Mouse (Mus musculus): ENCODE measurements around the gene Slc47a2.
"Not testable (repeated sequence)": the region's sequence is repeated elsewhere in the genome, so short reads cannot be mapped to it uniquely, and the experiment has no call there.

Gene Slc47a2

GRCm38 (mm10) chr11:61341233-61341632, 1.4 kb downstream of the Slc47a2 start:
- no peak for DNase-seq (ENCODE audit: low spot score in 2 of 2)

- no peak for DNase-seq (ENCODE audit: low spot score in 2 of 2)
Measured at GRCm38 (mm10) chr11:61340374-61340773, 2.3 kb downstream of the Slc47a2 start.

- no peak for DNase-seq (ENCODE audit: low spot score in 2 of 2)
Measured at GRCm38 (mm10) chr11:61337586-61337985, 5.1 kb downstream of the Slc47a2 start.

GRCm38 (mm10) chr11:61320904-61321687, 21.6 kb downstream of the Slc47a2 start:
- no peak for DNase-seq (ENCODE audit: low spot score in 2 of 2)

- no peak for DNase-seq (ENCODE audit: low spot score in 2 of 2)
Measured at GRCm38 (mm10) chr11:61319923-61320567, 22.6 kb downstream of the Slc47a2 start.

- DNase-seq (ENCODE audit: low spot score in 2 of 2), result no peak
Measured at GRCm38 (mm10) chr11:61319233-61319922, 23.3 kb downstream of the Slc47a2 start.

- no peak for DNase-seq (ENCODE audit: low spot score in 2 of 2)
Measured at GRCm38 (mm10) chr11:61316864-61317263, 25.8 kb downstream of the Slc47a2 start.

GRCm38 (mm10) chr11:61310321-61310720, 32.3 kb downstream of the Slc47a2 start:
- no peak for DNase-seq (ENCODE audit: low spot score in 2 of 2)

GRCm38 (mm10) chr11:61309831-61310230, 32.8 kb downstream of the Slc47a2 start:
- no peak for DNase-seq (ENCODE audit: low spot score in 2 of 2)

- no peak for DNase-seq (ENCODE audit: low spot score in 2 of 2)
Measured at GRCm38 (mm10) chr11:61307795-61308194, 34.9 kb downstream of the Slc47a2 start.

- peak; percentile 46 to 49 for DNase-seq (ENCODE audit: low spot score in 2 of 2)
Measured at GRCm38 (mm10) chr11:61305377-61305776, 37.3 kb downstream of the Slc47a2 start.

GRCm38 (mm10) chr11:61304535-61304934, 38.1 kb downstream of the Slc47a2 start:
- DNase-seq (ENCODE audit: low spot score in 2 of 2), result not testable (repeated sequence)

- no peak for DNase-seq (ENCODE audit: low spot score in 2 of 2)
Measured at GRCm38 (mm10) chr11:61300716-61301392, 41.8 kb downstream of the Slc47a2 start.

GRCm38 (mm10) chr11:61300205-61300604, 42.5 kb downstream of the Slc47a2 start:
- DNase-seq (ENCODE audit: low spot score in 2 of 2), result no peak

GRCm38 (mm10) chr11:61297901-61298300, 44.8 kb downstream of the Slc47a2 start:
- no peak for DNase-seq (ENCODE audit: low spot score in 2 of 2)

GRCm38 (mm10) chr11:61297326-61297725, 45.3 kb downstream of the Slc47a2 start:
- DNase-seq (ENCODE audit: low spot score in 2 of 2), result no peak

GRCm38 (mm10) chr11:61296556-61296955, 46.1 kb downstream of the Slc47a2 start:
- DNase-seq (ENCODE audit: low spot score in 2 of 2), result no peak

GRCm38 (mm10) chr11:61295556-61295955, 47.1 kb downstream of the Slc47a2 start:
- DNase-seq (ENCODE audit: low spot score in 2 of 2), result no peak

GRCm38 (mm10) chr11:61294431-61294830, 48.2 kb downstream of the Slc47a2 start:
- no peak for DNase-seq (ENCODE audit: low spot score in 2 of 2)

- no peak for DNase-seq (ENCODE audit: low spot score in 2 of 2)
Measured at GRCm38 (mm10) chr11:61293251-61293650, 49.4 kb downstream of the Slc47a2 start.

GRCm38 (mm10) chr11:61284323-61284722, 58.3 kb downstream of the Slc47a2 start:
- DNase-seq (ENCODE audit: low spot score in 2 of 2), result no peak

Measured in spleen, postnatal 36 days (tissue).